Mouse (Mus musculus): ENCODE results near the gene Ago3. TPM values are rescaled to one million over a fixed set of nuclear protein-coding genes. Genes with fewer than 3 reads are reported as not detected.

Ago3 gene
- polyA plus RNA-seq, 1 experiment from 2014 or later, result 15.7 TPM

DNA sequence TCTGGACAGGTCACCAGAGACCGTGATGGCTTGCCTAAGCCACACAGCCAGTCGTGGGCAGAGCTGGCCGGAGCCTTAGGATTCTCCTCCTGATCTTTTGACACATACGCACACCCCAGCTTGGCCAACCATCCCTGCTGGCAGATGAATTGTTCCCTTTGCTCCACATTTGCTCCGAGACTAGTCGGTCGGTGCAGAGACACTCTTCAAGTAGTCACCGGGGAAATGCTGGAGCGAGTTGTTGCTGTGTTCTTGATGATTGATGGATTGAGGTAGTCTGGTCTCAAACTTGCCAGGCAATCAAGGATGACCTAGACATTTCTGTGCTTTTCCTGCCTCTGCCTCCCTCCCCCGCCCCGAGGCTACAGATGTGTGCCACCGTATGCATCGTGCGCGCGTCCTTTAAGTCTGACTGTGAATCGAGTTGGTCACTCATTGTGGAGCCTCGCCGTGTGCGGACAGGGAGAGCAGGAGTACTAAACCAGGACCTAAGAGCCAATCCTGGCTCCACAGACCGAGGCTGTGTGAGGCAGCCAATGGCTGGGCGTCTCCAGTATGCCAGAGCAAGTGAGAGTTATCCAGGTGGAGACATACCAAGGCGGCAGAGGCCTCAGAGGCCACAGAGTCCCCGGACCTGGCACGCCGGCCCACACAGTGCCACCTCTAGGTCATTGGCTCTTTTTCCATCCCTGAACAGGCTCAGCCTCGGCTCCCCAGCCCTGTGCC lies 127.6 kb downstream of the Ago3 start:
- ATAC-seq (replicated peaks; ENCODE audit: insufficient number of reproducible peaks, low FRiP score, low TSS enrichment), result no peak
- H3K4me1 ChIP-seq (ENCODE audit: control insufficient read depth, insufficient read depth, low read length), result peaks cover 16% of the 10 kb centered on the region
- peaks cover 65% of the 10 kb centered on the region for H3K27me3 ChIP-seq (ENCODE audit: control insufficient read depth, insufficient read depth, low read length)
- peak overlapping the region; percentile 40 for H3K4me3 ChIP-seq (ENCODE audit: low read depth, low read length)
- H3K27ac ChIP-seq (ENCODE audit: low read depth, low read length), result no peak overlapping the region
- H3K9me3 ChIP-seq (replicated peaks; ENCODE audit: control insufficient read depth, low read length), result no peaks in the 10 kb centered on the region
- H3K4me2 ChIP-seq, result peak overlapping the region; percentile 66
- WGBS (ENCODE audit: insufficient replicate concordance), result 4% methylated on average over 27 of the region's 27 CpGs
- H3K36me3 ChIP-seq (ENCODE audit: control insufficient read depth, insufficient read depth, low read length), result no peaks in the 10 kb centered on the region; the same call in 1 of the 2 replicates
- peak overlapping the region; percentile 28; the same call in 1 of the 2 replicates for H3K9ac ChIP-seq (ENCODE audit: low read depth, low read length)

DNA sequence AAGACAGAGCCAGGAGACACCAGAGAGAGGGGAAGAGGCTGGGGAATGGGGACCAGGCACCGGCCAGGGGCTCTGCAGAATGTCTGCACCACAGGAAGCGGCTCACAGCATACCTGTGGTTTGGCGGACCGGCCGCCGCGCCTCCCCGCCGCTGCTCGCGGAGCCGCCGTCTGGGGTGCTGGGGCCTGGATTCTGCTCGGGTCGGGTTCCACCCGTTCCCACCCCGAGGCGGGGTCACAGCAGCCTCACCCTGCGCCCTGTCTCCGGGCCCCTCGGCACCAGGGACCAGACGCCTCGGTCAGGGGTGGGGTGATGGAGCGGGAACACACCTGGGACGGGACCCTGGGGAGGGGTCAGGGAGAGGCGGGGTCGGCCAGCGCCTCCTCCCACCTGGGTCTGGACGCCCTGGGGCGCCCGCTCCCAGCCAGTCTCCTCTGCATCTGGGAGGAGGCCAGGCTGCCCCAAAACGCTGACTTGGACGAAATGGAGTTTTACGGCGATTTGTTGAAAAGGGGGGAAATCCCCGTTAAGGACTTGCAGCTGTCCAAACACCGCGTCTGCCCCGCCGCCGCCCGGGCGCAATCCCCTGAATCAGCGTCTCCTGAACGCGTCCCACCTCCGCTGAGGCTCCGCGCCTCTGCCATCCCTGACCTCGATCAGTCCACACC lies 128.3 kb downstream of the Ago3 start:
- no peak for ATAC-seq (replicated peaks; ENCODE audit: insufficient number of reproducible peaks, low FRiP score, low TSS enrichment)
- Histone ChIP-seq H3K36me3 (ENCODE audit: control insufficient read depth, insufficient read depth, low read length) (no peaks in the 10 kb centered on the region; the same call in 1 of the 2 replicates), H3K27ac (ENCODE audit: low read depth, low read length) (no peak overlapping the region), H3K27me3 (ENCODE audit: control insufficient read depth, insufficient read depth, low read length) (peaks cover 71% of the 10 kb centered on the region), H3K4me3 (ENCODE audit: low read depth, low read length) (peak overlapping the region; percentile 40), H3K4me2 (peak overlapping the region; percentile 66), H3K4me1 (ENCODE audit: control insufficient read depth, insufficient read depth, low read length) (peaks cover 17% of the 10 kb centered on the region), H3K9ac (ENCODE audit: low read depth, low read length) (peak overlapping the region; percentile 28; the same call in 1 of the 2 replicates), H3K9me3 (replicated peaks; ENCODE audit: control insufficient read depth, low read length) (no peaks in the 10 kb centered on the region)
- WGBS (ENCODE audit: insufficient replicate concordance), result under 1% methylated on average over 50 of the region's 50 CpGs

DNA sequence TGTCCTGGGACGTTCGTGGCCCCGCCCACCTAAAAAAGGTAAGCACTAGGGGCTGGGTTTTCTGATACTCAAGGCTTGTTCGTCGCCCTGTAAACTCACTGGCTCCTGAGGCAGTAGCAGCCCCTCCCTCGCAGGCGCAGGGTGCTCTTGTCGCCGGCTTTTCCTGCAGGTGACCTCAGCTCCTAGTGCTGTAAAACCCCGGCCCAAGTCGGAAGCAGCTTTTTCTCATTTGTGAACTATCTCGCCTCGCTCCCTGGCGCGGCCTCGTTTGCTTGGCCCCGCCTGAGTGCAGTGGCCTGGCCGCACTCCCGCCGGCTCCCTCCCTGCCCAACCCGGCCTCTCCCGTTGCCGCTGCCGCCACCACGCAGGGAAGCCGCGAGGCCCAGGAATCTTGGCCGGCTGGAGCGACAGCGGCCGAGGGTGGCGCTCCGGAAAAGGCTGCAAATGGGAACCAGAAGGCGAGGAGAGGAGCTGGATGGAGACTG lies 132.7 kb downstream of the Ago3 start:
- WGBS (ENCODE audit: insufficient replicate concordance), result under 1% methylated on average over 34 of the region's 34 CpGs
- no peaks in the 10 kb centered on the region for H3K9me3 ChIP-seq (replicated peaks; ENCODE audit: control insufficient read depth, low read length)
- no peaks in the 10 kb centered on the region for H3K36me3 ChIP-seq (ENCODE audit: control insufficient read depth, insufficient read depth, low read length)
- H3K27ac ChIP-seq (ENCODE audit: low read depth, low read length), result no peak overlapping the region
- peak overlapping the region; percentile 26 for H3K4me3 ChIP-seq (ENCODE audit: low read depth, low read length)
- peak overlapping the region; percentile 68 for H3K4me2 ChIP-seq
- H3K4me1 ChIP-seq (ENCODE audit: control insufficient read depth, insufficient read depth, low read length), result peaks cover 17% of the 10 kb centered on the region
- no peak for ATAC-seq (replicated peaks; ENCODE audit: insufficient number of reproducible peaks, low FRiP score, low TSS enrichment)
- H3K27me3 ChIP-seq (ENCODE audit: control insufficient read depth, insufficient read depth, low read length), result peaks cover 64% of the 10 kb centered on the region
- peak overlapping the region; percentile 57 for H3K9ac ChIP-seq (ENCODE audit: low read depth, low read length)

DNA sequence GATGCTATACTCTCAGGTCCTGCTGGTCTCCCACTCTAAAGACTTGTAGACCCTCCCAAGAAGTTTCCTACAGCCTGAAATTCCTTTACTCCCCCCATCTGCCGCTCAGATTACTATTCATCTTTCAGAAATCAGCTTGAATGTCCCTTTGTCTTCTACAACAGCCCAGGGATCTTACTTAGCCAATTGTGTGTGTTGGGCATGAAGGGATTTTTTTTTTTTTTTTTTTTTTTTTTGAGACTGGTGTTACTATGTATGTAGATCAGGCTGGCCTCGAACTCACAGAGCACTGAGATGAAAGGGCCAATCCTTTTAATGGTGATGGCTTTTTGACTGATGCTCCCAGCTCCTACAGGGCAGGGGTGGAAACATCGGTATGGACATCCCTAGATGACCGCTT lies 133.4 kb downstream of the Ago3 start:
- H3K9me3 ChIP-seq (replicated peaks; ENCODE audit: control insufficient read depth, low read length), result no peaks in the 10 kb centered on the region
- no peaks in the 10 kb centered on the region for H3K36me3 ChIP-seq (ENCODE audit: control insufficient read depth, insufficient read depth, low read length)
- ATAC-seq (replicated peaks; ENCODE audit: insufficient number of reproducible peaks, low FRiP score, low TSS enrichment), result no peak
- H3K4me2 ChIP-seq, result no peak overlapping the region
- no peak overlapping the region for H3K27ac ChIP-seq (ENCODE audit: low read depth, low read length)
- 30% methylated on average over 4 of the region's 4 CpGs for WGBS (ENCODE audit: insufficient replicate concordance)
- no peak overlapping the region for H3K4me3 ChIP-seq (ENCODE audit: low read depth, low read length)
- H3K9ac ChIP-seq (ENCODE audit: low read depth, low read length), result no peak overlapping the region
- peaks cover 11% of the 10 kb centered on the region for H3K4me1 ChIP-seq (ENCODE audit: control insufficient read depth, insufficient read depth, low read length)
- H3K27me3 ChIP-seq (ENCODE audit: control insufficient read depth, insufficient read depth, low read length), result peaks cover 59% of the 10 kb centered on the region

DNA sequence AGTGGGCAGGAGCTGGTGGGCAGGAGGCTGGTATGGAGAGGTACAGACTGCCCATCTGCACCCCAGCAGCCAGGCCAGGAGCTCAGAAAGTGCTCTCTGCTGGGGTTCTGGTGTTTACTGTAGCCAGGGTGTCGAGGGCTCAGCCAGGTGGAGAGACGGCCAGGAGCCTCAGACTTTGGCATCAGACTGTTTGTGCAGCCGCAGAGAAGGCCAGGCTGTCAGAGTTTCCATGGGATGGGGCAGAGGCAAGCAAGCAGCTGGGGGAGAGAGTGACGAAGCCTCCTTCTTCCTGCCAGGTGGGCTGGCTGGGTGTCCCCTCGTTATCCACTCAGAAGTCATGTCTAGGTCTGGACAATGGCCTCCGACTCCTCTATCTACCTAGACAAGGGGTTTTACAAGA lies 134.2 kb downstream of the Ago3 start:
- no peak overlapping the region for H3K4me3 ChIP-seq (ENCODE audit: low read depth, low read length)
- no peak for ATAC-seq (replicated peaks; ENCODE audit: insufficient number of reproducible peaks, low FRiP score, low TSS enrichment)
- WGBS (ENCODE audit: insufficient replicate concordance), result 70% methylated on average over 6 of the region's 6 CpGs
- no peaks in the 10 kb centered on the region for H3K36me3 ChIP-seq (ENCODE audit: control insufficient read depth, insufficient read depth, low read length)
- peaks cover 54% of the 10 kb centered on the region for H3K27me3 ChIP-seq (ENCODE audit: control insufficient read depth, insufficient read depth, low read length)
- H3K27ac ChIP-seq (ENCODE audit: low read depth, low read length), result no peak overlapping the region
- no peak overlapping the region for H3K4me2 ChIP-seq
- peaks cover 7% of the 10 kb centered on the region; the same call in 1 of the 2 replicates for H3K4me1 ChIP-seq (ENCODE audit: control insufficient read depth, insufficient read depth, low read length)
- H3K9me3 ChIP-seq (replicated peaks; ENCODE audit: control insufficient read depth, low read length), result no peaks in the 10 kb centered on the region
- H3K9ac ChIP-seq (ENCODE audit: low read depth, low read length), result no peak overlapping the region

DNA sequence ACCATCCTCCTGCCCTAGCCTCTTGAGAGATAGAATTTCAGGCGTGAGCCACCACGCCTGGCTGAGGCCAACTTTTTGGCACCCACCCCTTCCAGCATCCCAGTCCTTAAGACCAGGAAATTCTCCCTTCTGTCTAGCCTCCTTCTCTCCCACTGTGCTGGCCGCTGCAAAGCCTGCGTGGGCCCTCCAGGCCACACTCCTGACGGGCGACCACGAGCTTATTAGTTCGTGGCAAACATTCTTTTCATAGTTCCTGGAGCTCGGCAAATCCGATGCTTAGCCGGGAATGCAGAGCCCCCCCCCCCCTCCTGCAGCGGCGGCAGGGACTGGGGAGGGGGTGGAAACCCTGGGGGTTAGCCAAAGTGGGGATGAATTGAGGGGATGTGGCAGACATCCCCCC lies 138.2 kb downstream of the Ago3 start:
- Histone ChIP-seq H3K9ac (ENCODE audit: low read depth, low read length) (no peak overlapping the region), H3K4me3 (ENCODE audit: low read depth, low read length) (no peak overlapping the region), H3K27ac (ENCODE audit: low read depth, low read length) (no peak overlapping the region), H3K4me2 (no peak overlapping the region), H3K36me3 (ENCODE audit: control insufficient read depth, insufficient read depth, low read length) (no peaks in the 10 kb centered on the region), H3K27me3 (ENCODE audit: control insufficient read depth, insufficient read depth, low read length) (peaks cover 52% of the 10 kb centered on the region), H3K4me1 (ENCODE audit: control insufficient read depth, insufficient read depth, low read length) (peaks cover 6% of the 10 kb centered on the region; the same call in 1 of the 2 replicates), H3K9me3 (replicated peaks; ENCODE audit: control insufficient read depth, low read length) (no peaks in the 10 kb centered on the region)
- WGBS (ENCODE audit: insufficient replicate concordance), result 19% methylated on average over 13 of the region's 13 CpGs
- ATAC-seq (replicated peaks; ENCODE audit: insufficient number of reproducible peaks, low FRiP score, low TSS enrichment), result no peak

DNA sequence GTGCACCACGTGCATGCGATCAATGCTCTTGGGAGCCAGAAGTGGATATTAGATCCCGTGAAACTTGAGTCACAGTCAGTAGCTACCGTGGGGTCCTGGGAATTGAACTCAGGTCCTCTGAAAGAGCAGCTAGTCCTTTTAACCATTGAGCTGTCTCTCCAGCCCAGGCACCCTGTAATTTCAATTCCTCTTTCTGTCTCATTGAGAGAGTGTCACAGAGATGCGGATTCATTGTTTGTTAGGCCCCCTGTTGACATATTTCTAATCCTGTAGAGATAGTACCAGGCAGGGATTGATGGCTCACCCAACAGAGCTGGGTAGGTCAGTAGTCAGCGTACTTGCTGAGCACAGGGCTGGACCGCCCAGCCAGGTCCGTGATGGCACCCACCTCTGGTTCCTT lies 139.0 kb downstream of the Ago3 start:
- Histone ChIP-seq H3K4me3 (ENCODE audit: low read depth, low read length) (no peak overlapping the region), H3K9ac (ENCODE audit: low read depth, low read length) (no peak overlapping the region), H3K9me3 (replicated peaks; ENCODE audit: control insufficient read depth, low read length) (no peaks in the 10 kb centered on the region), H3K4me2 (no peak overlapping the region), H3K27me3 (ENCODE audit: control insufficient read depth, insufficient read depth, low read length) (peaks cover 50% of the 10 kb centered on the region), H3K36me3 (ENCODE audit: control insufficient read depth, insufficient read depth, low read length) (no peaks in the 10 kb centered on the region), H3K4me1 (ENCODE audit: control insufficient read depth, insufficient read depth, low read length) (peaks cover 6% of the 10 kb centered on the region; the same call in 1 of the 2 replicates), H3K27ac (ENCODE audit: low read depth, low read length) (no peak overlapping the region)
- ATAC-seq (replicated peaks; ENCODE audit: insufficient number of reproducible peaks, low FRiP score, low TSS enrichment), result no peak
- 78% methylated on average over 8 of the region's 8 CpGs for WGBS (ENCODE audit: insufficient replicate concordance)

DNA sequence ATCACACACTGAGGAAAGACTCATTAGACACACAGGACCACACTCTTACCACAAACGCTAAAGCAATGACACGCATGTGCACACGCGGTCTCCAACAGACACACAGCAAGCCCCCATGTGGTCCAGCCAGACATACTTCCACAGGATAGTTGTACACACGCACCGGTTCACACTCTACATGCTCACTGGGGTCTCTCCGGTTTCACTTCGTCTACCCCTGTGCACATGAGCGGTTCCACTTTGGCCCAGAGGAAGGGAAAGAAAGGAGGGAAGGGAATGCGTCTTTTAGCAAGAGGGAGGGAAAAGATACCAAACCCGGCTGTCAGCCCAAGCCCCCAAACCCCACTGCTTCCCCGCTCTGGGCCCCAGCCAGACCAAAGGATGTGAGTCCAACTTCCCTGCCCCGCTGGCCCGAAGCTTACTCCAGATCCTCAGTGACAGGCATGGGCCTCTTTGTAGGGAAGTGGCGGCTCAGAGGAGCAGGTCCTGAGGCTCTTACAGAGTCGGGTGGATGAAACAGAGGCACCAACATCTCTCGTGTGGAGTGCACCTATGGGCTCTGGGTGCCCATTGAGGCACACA lies 141.2 kb downstream of the Ago3 start:
- H3K36me3 ChIP-seq (ENCODE audit: control insufficient read depth, insufficient read depth, low read length), result no peaks in the 10 kb centered on the region
- H3K4me1 ChIP-seq (ENCODE audit: control insufficient read depth, insufficient read depth, low read length), result peaks cover 6% of the 10 kb centered on the region; the same call in 1 of the 2 replicates
- no peak for ATAC-seq (replicated peaks; ENCODE audit: insufficient number of reproducible peaks, low FRiP score, low TSS enrichment)
- H3K27ac ChIP-seq (ENCODE audit: low read depth, low read length), result no peak overlapping the region
- H3K9ac ChIP-seq (ENCODE audit: low read depth, low read length), result no peak overlapping the region
- H3K9me3 ChIP-seq (replicated peaks; ENCODE audit: control insufficient read depth, low read length), result no peaks in the 10 kb centered on the region
- peaks cover 50% of the 10 kb centered on the region for H3K27me3 ChIP-seq (ENCODE audit: control insufficient read depth, insufficient read depth, low read length)
- H3K4me2 ChIP-seq, result peak overlapping the region; percentile 22; the same call in 1 of the 2 replicates
- WGBS (ENCODE audit: insufficient replicate concordance), result 37% methylated on average over 17 of the region's 17 CpGs
- no peak overlapping the region for H3K4me3 ChIP-seq (ENCODE audit: low read depth, low read length)
